Mouse (Mus musculus) cerebellum, adult 9-11 months (tissue): ENCODE results near the gene Rgl3.

ENCODE experiments used
- DNase-seq: peaks from one replicate; pipeline ENCODE4 v3.0.0; 2022

The Rgl3 gene

GRCm38 (mm10) chr9:21947540-21948130, 41.6 kb downstream of the Rgl3 start:
- DNase-seq = peak; percentile 39

GRCm38 (mm10) chr9:21944267-21944666, 45.0 kb downstream of the Rgl3 start:
- DNase-seq = peak; percentile 41

GRCm38 (mm10) chr9:21943638-21944037, 45.6 kb downstream of the Rgl3 start:
- no peak for DNase-seq

GRCm38 (mm10) chr9:21943046-21943445, 46.2 kb downstream of the Rgl3 start:
- DNase-seq = no peak

- peak; percentile 63 for DNase-seq
Measured at GRCm38 (mm10) chr9:21938234-21938855, 50.9 kb downstream of the Rgl3 start.

- DNase-seq = no peak
Measured at GRCm38 (mm10) chr9:21937711-21938175, 51.5 kb downstream of the Rgl3 start.

- DNase-seq = peak; percentile 100
Measured at GRCm38 (mm10) chr9:21936692-21937570, 52.3 kb downstream of the Rgl3 start, which contains the start of gene Plppr2. Gene Plppr2 (plus strand): TSS chr9:21937033.

GRCm38 (mm10) chr9:21935466-21936131, 53.6 kb downstream of the Rgl3 start:
- peak; percentile 62 for DNase-seq

- DNase-seq = peak; percentile 67
Measured at GRCm38 (mm10) chr9:21934021-21934420, 55.2 kb downstream of the Rgl3 start.

GRCm38 (mm10) chr9:21932445-21933137, 56.7 kb downstream of the Rgl3 start:
- DNase-seq = no peak

- DNase-seq = no peak
Measured at GRCm38 (mm10) chr9:21932006-21932405, 57.2 kb downstream of the Rgl3 start.

GRCm38 (mm10) chr9:21929208-21929607, 60.0 kb downstream of the Rgl3 start:
- DNase-seq = no peak

- peak; percentile 98 for DNase-seq
Measured at GRCm38 (mm10) chr9:21927208-21927753, 62.0 kb downstream of the Rgl3 start, which contains the start of the genes Ccdc159 and Tmem205. Gene Ccdc159 (plus strand): TSS chr9:21927471. Gene Tmem205 (minus strand): TSS chr9:21927556.

- DNase-seq = peak; percentile 51
Measured at GRCm38 (mm10) chr9:21926784-21927183, 62.5 kb downstream of the Rgl3 start.

- peak; percentile 51 for DNase-seq
Measured at GRCm38 (mm10) chr9:21926155-21926554, 63.1 kb downstream of the Rgl3 start.

- DNase-seq = no peak
Measured at GRCm38 (mm10) chr9:21925506-21925905, 63.7 kb downstream of the Rgl3 start.

- peak; percentile 31 for DNase-seq
Measured at GRCm38 (mm10) chr9:21925034-21925433, 64.2 kb downstream of the Rgl3 start.

GRCm38 (mm10) chr9:21924099-21924493, 65.2 kb downstream of the Rgl3 start:
- DNase-seq = peak; percentile 53

- no peak for DNase-seq
Measured at GRCm38 (mm10) chr9:21923490-21924098, 65.7 kb downstream of the Rgl3 start.

GRCm38 (mm10) chr9:21923036-21923435, 66.2 kb downstream of the Rgl3 start:
- DNase-seq = no peak
